Mouse (Mus musculus) gastrocnemius, postnatal 4 days (tissue): ENCODE data around the gene Socs4. TPM values are rescaled to one million over a fixed set of nuclear protein-coding genes. Genes with fewer than 3 reads are reported as not detected.
"Not testable (repeated sequence)": the region's sequence is repeated elsewhere in the genome, so short reads cannot be mapped to it uniquely, and the experiment has no call there.

Source experiments
- DNase-seq, 2 experiments: peaks; one replicate each; pipeline ENCODE4 v3.0.0; 2021 to 2022; ENCODE audit warnings: low spot score in 2 of 2, mixed read lengths in 2 of 2
- total RNA-seq, 2 experiments: library from RNA; stranded (reverse); gene quantifications; 2 replicates each; pipeline ENCODE4 v1.2.3; 2021

Gene Socs4
- total RNA-seq, 2 experiments from 2014 or later: 12.3 to 13.7 TPM

- DNase-seq: no peak
Measured at GRCm38 (mm10) chr14:47285271-47285670, 8.5 kb downstream of the Socs4 start.

GRCm38 (mm10) chr14:47286215-47286614 lies 9.5 kb downstream of the Socs4 start:
- no peak for DNase-seq

DNA sequence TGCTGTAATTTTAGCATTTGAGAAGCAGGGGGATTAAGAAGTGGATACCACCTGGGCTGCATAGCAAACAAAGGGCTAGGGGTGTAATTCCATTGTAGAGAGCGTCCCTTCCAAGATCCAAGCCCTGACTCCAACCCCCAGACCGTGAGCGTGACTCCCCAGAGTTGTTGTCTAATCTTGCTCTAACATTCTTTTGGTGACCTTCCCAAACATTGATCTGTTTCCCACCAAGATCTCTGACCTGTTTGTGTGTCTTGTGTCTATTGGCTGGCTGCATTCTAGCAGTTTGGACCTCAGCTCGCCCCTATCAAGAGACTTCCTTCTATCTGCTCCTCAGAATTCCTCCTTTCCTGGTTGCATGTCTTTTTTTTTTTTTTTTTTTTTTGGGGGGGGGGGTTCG lies 10.3 kb downstream of the Socs4 start:
- DNase-seq: no peak

GRCm38 (mm10) chr14:47291772-47292171 lies 15.0 kb downstream of the Socs4 start:
- DNase-seq: no peak

DNA sequence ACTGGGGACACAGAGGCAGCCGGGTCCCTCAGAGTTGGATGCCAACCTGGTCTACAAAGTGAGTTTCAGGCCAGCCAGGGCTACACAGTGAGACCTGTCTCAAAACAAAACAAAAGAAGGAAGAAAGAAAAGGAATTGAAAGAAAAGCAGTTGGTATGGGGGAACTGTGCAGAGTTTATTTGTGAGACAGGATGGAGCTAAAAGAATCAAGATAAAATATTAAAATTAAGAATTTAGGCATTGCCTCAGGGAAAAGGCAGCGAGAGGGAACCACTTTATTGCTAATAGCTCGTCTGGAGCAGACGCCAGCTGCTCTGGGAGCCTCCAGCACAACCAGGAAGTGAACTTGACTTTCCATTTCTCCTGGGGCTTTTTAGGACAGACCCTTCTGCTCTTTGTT lies 17.4 kb downstream of the Socs4 start:
- no peak for DNase-seq

DNA sequence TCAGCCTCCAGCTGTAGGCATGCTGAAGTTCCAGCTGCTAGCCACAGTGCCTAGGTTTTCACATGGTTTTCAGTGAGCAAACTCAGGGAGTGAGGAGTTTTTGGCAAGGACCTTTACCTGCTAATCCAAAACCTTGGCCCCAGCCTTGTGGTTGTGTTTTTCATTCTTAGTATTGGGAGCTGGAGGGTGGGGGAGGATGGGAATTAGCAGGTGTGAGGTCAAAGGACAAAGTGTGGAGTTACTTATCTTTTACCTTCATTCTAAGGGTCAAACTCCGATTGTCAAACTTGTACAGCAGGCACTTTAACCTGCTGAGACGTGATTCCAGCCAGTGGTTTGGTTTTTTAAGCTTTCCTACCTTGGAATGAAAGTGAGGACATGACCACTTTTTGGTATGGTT lies 19.5 kb downstream of the Socs4 start:
- no peak for DNase-seq

DNA sequence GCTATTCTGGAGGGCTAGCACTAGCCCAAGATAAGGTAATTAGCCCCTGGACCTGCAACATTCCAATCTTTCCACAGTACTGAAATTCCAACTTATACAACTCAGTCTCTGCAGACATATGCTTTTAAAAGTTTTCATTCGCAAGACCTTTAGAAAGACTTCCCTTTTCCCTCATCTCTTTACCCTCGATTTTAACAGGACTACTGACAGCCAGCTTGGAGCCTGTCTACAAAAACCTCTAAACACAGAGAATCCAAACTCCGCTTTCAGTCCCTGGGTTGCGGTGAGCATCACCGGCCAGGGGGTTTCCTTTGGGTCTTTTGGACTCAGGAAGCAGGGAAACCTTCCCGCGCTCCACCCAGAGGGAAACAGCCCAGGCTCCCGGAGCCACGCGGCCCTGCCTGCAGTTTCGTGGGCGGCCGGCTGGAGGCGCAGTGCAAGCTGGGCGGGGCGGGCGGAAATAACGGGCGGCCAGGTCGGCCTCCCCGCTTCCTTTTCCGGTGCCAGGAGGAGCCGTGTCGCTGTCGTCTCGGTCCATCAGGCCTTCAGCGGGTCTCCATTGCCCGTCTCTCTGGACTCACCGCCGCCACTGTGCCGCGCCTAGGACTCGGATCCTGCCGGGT lies 21.2 kb downstream of the Socs4 start, which contains the start of gene Mapk1ip1l:
Gene Mapk1ip1l, plus strand, starts transcription at position 482 of the 623 bp plus-strand sequence.
- DNase-seq: peak; percentile 92 to 95

DNA sequence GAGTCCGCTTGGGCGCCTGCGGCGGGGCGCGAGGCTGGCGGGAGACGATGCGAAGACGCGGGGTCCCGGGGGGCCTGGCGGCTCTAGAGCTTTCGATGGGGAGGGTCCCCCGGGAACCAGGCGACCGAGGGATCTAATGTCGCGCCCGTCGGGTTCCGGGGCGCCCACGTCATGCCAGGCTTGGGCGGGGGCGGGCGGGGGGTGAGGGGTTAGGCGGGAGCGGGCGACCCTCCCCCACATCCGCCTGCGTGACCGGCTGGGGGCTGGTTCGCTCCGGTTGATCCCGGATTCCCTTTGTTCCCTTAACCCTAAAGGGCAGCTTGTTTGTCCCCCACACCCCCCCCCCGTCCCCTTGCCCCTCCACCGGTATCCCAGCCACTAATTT lies 21.7 kb downstream of the Socs4 start:
- no peak for DNase-seq

DNA sequence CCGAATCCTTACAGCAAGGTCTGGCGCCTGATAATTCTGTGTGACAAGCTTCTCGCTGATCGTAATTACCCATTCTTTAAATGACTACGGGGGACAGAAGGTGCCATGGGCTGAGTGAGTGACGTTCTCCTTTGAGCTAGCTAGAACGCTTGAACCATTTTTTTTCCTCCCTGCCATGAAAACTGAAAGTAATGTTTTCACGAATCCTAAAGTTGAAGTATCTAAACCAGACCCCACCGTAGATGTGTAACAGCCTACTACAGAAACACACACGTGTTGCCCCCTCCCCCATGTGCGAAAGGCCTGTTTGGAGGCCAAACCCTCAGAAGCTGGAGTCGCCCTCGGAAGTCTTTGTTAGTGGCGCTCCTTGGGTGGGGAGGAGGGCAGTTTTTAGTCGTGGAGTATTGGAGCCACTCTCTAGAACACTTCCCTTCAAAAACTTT lies 22.1 kb downstream of the Socs4 start:
- peak in 1 of 2 experiments; percentile 24 for DNase-seq

- DNase-seq: no peak
Measured at GRCm38 (mm10) chr14:47302885-47303680, 26.4 kb downstream of the Socs4 start.

GRCm38 (mm10) chr14:47304814-47305405 lies 28.2 kb downstream of the Socs4 start:
- no peak for DNase-seq

DNA sequence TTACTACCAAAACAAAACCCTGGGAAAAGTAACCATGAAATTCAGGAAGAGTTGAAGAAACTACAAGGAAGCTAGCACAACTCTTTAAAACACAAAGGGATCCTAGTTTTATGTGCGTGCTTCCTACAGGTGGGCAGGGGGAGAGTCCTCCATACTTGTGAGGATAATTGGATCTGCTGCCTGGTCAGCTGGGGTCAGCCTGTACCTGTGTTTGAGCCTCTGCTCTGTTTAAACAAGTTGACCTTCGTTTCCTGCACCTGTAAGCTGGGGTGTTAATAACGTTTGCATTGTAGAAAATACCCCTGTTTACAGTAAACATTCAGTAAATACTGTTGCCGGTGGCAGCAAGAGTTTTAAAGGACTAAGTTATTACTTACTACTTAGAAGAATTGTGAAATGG lies 29.2 kb downstream of the Socs4 start:
- DNase-seq: no peak

GRCm38 (mm10) chr14:47307669-47308068 lies 30.9 kb downstream of the Socs4 start:
- DNase-seq: no peak

DNA sequence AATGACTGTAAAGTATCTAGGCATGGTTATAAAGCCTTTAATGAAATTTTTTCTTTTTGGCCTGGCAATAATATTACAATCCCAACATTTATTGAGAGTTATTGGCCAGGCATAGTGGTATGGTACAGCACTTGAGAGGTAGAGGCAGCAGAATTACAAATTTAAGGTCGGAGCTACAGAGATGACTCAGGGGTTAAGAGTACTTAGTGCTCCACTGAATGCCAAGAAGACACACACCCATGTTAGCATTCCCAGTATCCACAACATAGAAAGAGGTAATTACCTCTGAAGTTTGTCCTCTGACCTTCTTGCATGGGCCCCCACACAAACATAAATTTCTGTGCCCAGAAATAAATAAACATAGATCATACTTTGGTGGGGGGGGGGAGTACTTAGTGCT lies 32.3 kb downstream of the Socs4 start:
- no peak for DNase-seq

DNA sequence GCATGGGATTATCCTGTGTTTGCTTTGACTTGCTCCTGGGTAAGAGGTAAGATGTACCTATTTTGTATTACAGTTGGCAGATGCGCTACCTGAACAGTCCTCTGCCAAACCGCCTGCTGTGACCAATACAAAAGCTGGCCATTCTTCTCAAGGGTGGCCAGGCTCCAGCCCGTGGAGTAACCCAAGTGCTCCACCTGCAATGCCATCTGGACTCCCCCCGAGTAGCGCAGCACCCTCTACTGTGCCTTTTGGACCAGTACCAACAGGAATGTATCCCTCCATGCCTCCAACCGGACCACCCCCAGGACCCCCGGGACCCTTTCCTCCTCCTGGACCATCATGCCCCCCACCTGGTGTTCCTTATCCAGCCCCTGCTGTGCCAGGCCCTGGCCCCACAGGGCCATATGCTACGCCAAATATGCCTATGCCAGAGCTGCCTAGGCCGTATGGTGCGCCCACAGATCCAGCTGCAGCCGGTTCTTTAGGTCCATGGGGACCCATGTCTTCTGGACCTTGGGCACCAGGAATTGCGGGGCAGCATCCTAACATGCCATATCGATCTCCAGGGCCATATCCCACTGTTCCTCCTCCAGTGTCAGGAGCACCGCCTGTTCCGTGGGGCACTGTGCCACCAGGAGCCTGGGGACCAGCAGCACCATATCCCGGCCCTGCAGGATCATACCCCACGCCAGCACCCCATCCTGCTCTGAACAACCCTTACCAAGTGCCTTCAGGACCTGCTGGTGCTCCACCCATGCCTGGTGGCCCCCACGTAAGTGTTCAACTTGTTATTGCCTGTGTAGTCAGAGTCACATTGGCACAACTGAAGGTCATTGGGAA lies 33.8 kb downstream of the Socs4 start:
- DNase-seq: no peak

GRCm38 (mm10) chr14:47319362-47319761 lies 42.6 kb downstream of the Socs4 start:
- no peak for DNase-seq

GRCm38 (mm10) chr14:47321581-47321980 lies 44.9 kb downstream of the Socs4 start:
- not testable (repeated sequence) for DNase-seq

DNA sequence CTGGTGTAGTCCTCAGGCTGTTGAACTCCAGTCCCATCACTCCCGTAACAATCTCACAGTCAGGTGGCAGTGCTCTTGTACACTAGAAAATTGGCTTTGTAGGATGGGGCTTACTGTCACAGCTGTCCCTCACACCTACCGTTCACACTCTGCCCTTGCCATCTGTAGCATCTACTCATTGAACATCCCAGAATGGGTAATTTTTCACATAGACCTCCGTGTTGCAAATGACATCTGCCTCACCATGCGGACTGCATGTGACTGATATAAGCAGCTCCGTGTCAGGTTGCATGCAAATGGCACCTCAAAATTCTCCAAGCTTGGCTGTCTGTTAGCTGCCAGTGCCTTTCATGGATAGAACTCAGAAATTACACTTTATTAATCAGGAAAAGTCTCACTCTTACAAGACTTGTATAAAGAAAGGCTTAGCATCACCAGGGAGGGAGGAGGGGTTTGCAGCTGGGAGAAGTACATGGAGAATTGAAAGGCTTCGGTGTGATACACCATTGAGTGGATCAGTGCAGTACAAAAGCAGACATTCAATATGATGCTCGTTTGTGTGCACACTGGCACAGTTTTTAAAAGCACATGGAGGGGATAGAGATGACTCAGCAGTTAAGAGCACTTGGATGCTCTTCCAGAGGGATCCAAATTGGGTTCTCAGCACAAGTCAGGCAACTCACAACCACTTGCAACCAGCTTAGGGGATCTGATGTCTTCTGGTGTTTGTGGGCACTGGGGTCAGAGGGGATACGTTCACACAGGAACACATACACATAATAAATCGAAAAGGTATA lies 49.4 kb downstream of the Socs4 start:
- DNase-seq: no peak

DNA sequence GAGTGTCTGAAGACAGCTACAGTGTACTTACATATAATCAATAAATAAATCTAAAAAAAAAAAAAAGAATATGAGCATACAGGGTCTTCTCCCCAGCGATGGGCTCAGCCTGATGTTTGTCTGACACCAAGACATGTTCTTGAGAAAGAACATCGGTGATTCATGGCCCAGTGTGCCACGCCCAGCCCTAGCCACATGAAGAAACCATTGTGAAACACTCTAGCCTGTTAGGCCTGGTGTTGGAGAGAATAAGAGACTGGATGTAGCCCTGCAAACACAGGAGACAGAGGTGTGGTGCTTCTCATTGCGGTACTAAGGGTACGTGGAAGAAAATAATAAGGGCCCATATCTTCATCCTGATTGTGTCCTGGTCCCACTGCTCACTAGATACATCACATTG lies 50.6 kb downstream of the Socs4 start:
- DNase-seq: no peak

DNA sequence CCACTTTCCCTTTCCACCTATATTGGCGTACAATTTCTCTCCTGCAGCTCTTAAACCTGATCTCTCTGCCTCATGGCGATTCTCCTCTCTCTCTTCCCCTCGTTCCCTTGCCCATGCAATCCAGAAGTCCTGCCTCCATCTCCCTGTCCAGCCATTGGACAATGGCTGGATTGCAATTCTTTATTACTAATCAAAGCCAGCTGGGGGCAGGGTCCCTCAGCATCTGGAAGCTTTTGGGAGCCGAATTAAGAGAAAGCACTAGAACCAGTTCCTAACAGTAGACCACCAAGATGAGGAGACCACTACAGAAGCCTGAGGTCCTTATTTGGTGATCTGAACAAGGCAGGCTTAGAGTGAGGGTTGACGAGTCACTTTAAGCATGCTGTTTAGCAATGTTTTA lies 55.2 kb downstream of the Socs4 start:
- DNase-seq: no peak

DNA sequence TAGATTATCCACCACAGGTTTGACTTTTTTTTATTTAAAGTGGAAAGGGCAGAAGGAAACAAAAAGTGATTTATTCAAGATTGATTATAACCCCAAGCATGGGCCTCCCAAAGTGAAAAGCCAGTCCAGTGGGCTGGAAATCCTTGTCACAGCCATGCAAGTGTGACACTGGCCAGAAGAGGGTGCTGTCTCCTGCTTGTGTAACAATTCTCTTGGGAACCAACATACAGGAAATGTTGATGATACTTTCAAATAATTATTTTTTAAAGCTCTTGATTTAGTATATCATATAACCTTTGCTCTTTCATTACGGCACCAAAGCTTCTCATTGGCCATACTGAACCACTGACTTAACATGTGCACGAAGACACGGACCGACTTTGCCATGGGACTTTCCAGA lies 58.1 kb downstream of the Socs4 start:
- peak in 1 of 2 experiments; percentile 52 for DNase-seq
